Mouse (Mus musculus) ovary, postnatal 36 days (tissue): ENCODE measurements around the gene Uvrag.

Experiments used
- DNase-seq: peaks from one replicate; pipeline ENCODE4 v3.0.0; 2022; ENCODE audit warnings: low spot score, mixed read lengths

Gene Uvrag

GRCm38 (mm10) chr7:99059934-99060333, 81.0 kb downstream of the Uvrag start:
- DNase-seq, result no peak

- DNase-seq, result no peak
These were observed 83.8 kb downstream of the Uvrag start for GRCm38 (mm10) chr7:99057053-99057630.

GRCm38 (mm10) chr7:99053626-99054025, 87.3 kb downstream of the Uvrag start:
- no peak for DNase-seq

GRCm38 (mm10) chr7:99052471-99053241, 88.3 kb downstream of the Uvrag start:
- no peak for DNase-seq

GRCm38 (mm10) chr7:99050882-99051281, 90.1 kb downstream of the Uvrag start:
- DNase-seq, result no peak

- DNase-seq, result no peak
These were observed 91.0 kb downstream of the Uvrag start for GRCm38 (mm10) chr7:99049897-99050296.

- no peak for DNase-seq
These were observed 94.3 kb downstream of the Uvrag start for GRCm38 (mm10) chr7:99046545-99047206.

- DNase-seq, result no peak
These were observed 95.4 kb downstream of the Uvrag start for GRCm38 (mm10) chr7:99045525-99045924.

GRCm38 (mm10) chr7:99043923-99044322, 97.0 kb downstream of the Uvrag start:
- DNase-seq, result no peak

GRCm38 (mm10) chr7:99043322-99043721, 97.6 kb downstream of the Uvrag start:
- DNase-seq, result no peak

GRCm38 (mm10) chr7:99041818-99042217, 99.1 kb downstream of the Uvrag start:
- DNase-seq, result no peak

GRCm38 (mm10) chr7:99039912-99040311, 101.0 kb downstream of the Uvrag start:
- no peak for DNase-seq

- DNase-seq, result no peak
These were observed 104.7 kb downstream of the Uvrag start for GRCm38 (mm10) chr7:99036284-99036683.

GRCm38 (mm10) chr7:99034909-99035308, 106.0 kb downstream of the Uvrag start:
- DNase-seq, result no peak

GRCm38 (mm10) chr7:99033838-99034237, 107.1 kb downstream of the Uvrag start:
- DNase-seq, result no peak

GRCm38 (mm10) chr7:99033314-99033713, 107.6 kb downstream of the Uvrag start:
- no peak for DNase-seq

GRCm38 (mm10) chr7:99032051-99032450, 108.9 kb downstream of the Uvrag start:
- no peak for DNase-seq

GRCm38 (mm10) chr7:99028108-99028507, 112.8 kb downstream of the Uvrag start:
- no peak for DNase-seq

GRCm38 (mm10) chr7:99027185-99027584, 113.8 kb downstream of the Uvrag start:
- DNase-seq, result no peak

- no peak for DNase-seq
These were observed 115.0 kb downstream of the Uvrag start for GRCm38 (mm10) chr7:99025989-99026388.

- no peak for DNase-seq
These were observed 115.7 kb downstream of the Uvrag start for GRCm38 (mm10) chr7:99025265-99025664.

GRCm38 (mm10) chr7:99024791-99025190, 116.2 kb downstream of the Uvrag start:
- DNase-seq, result no peak

- DNase-seq, result no peak
These were observed 117.0 kb downstream of the Uvrag start for GRCm38 (mm10) chr7:99023931-99024330.
